Mouse (Mus musculus): ENCODE measurements around the gene Abhd17b.

Gene Abhd17b

GRCm38 (mm10) chr19:21727081-21727480, 74.1 kb downstream of the Abhd17b start:
- in situ Hi-C loops (cut with MboI, MseI) = no loop called here

- in situ Hi-C loops (cut with MboI, MseI) = no loop called here
These were observed 75.4 kb downstream of the Abhd17b start for GRCm38 (mm10) chr19:21728342-21728741.

- in situ Hi-C loops (cut with MboI, MseI) = loop anchor here in 1 of 2 experiments (10.0 kb wide), 1 partner anchor 127 kb away; no protein-coding TSS in a partner anchor
These were observed 78.9 kb downstream of the Abhd17b start for GRCm38 (mm10) chr19:21731887-21732286.

- in situ Hi-C loops (cut with MboI, MseI) = loop anchor here in 1 of 2 experiments (10.0 kb wide), 1 partner anchor 128 kb away; no protein-coding TSS in a partner anchor
These were observed 80.2 kb downstream of the Abhd17b start for GRCm38 (mm10) chr19:21733176-21733575.

- in situ Hi-C loops (cut with MboI, MseI) = loop anchor here in 1 of 2 experiments (10.0 kb wide), 1 partner anchor 129 kb away; no protein-coding TSS in a partner anchor
These were observed 81.1 kb downstream of the Abhd17b start for GRCm38 (mm10) chr19:21734112-21734511.
